Mouse (Mus musculus) hindbrain, embryonic 16.5 days (tissue): ENCODE measurements around the gene Ranbp3l. TPM values are rescaled to one million over a fixed set of nuclear protein-coding genes. Genes with fewer than 3 reads are reported as not detected.
"Not testable (repeated sequence)": the region's sequence is repeated elsewhere in the genome, so short reads cannot be mapped to it uniquely, and the experiment has no call there.

Experiments used
- ATAC-seq: fragments of 200-750 bp; cut with Nextera tagmentation; 2 replicates; pipeline ENCODE4 v1.8.0; 2017; ENCODE audit warnings: moderate TSS enrichment, moderate library complexity
- H3K27ac ChIP-seq: fragments of 300-500 bp; sonication (generic); 2 replicates; pipeline ENCODE4 v1.5.1; 2014; ENCODE audit warnings: low read depth, mild to moderate bottlenecking, control low read depth, low read length, moderate library complexity
- H3K27me3 ChIP-seq: fragments of 300-500 bp; sonication (generic); replicated peaks from 2 replicates; pipeline ENCODE4 v1.6.1; 2014; ENCODE audit warnings: low read length; ENCODE audit not compliant: control insufficient read depth, insufficient read depth
- H3K36me3 ChIP-seq: fragments of 300-500 bp; sonication (generic); 2 replicates; pipeline ENCODE4 v1.6.1; 2014; ENCODE audit warnings: mild to moderate bottlenecking, low read length, moderate library complexity, mixed read lengths; ENCODE audit not compliant: control insufficient read depth, insufficient read depth
- H3K4me1 ChIP-seq: fragments of 300-500 bp; sonication (generic); 2 replicates; pipeline ENCODE4 v1.6.1; 2014; ENCODE audit warnings: low read depth, low read length; ENCODE audit not compliant: control insufficient read depth, insufficient read depth
- H3K4me2 ChIP-seq: fragments of 300-500 bp; sonication (generic); 2 replicates; pipeline ENCODE4 v1.6.1; 2014; ENCODE audit warnings: mild to moderate bottlenecking, low read length, control low read depth, moderate library complexity
- H3K4me3 ChIP-seq: fragments of 300-500 bp; sonication (generic); 2 replicates; pipeline ENCODE4 v1.5.1; 2014; ENCODE audit warnings: mild to moderate bottlenecking, low read length, control low read depth, moderate library complexity
- H3K9ac ChIP-seq: fragments of 300-500 bp; sonication (generic); 2 replicates; pipeline ENCODE4 v1.6.1; 2014; ENCODE audit warnings: low read depth, mild to moderate bottlenecking, control low read depth, low read length, moderate library complexity
- H3K9me3 ChIP-seq: fragments of 300-500 bp; sonication (generic); 2 replicates; pipeline ENCODE4 v1.6.1; 2014; ENCODE audit warnings: mild to moderate bottlenecking, low read length, moderate library complexity; ENCODE audit not compliant: control insufficient read depth
- WGBS: fragments of 180-500 bp; shearing (Covaris S2); extraction: QIAGEN DNeasy Blood & Tissue Kit; methylation state at CpG from one replicate; pipeline ENCODE4 v1.1.7; 2014; 5-methylcytosine and 5-hydroxymethylcytosine counted together
- polyA plus RNA-seq: library from polyadenylated mRNA; unstranded; fragments of >200 nt; fragmentation: Nextera tagmentation; extraction: Ambion mirVana; gene quantifications from 2 replicates; pipeline ENCODE4 v1.2.1, GENCODE M21; 2015

Gene Ranbp3l
- polyA plus RNA-seq, 1 experiment from 2014 or later = 12.6 TPM

GRCm38 (mm10) chr15:8991859-8992838 is 24.4 kb downstream of the Ranbp3l start:
- WGBS = 80% methylated on average over 12 of the region's 12 CpGs
- no peak overlapping the region for H3K4me2 ChIP-seq
- no peaks in the 10 kb centered on the region for H3K9me3 ChIP-seq
- no peak overlapping the region for H3K4me3 ChIP-seq
- ATAC-seq = peak; percentile 69; the same call in 1 of the 2 replicates
- no peak overlapping the region for H3K9ac ChIP-seq
- H3K27me3 ChIP-seq = no peaks in the 10 kb centered on the region
- no peaks in the 10 kb centered on the region for H3K4me1 ChIP-seq
- H3K36me3 ChIP-seq = no peaks in the 10 kb centered on the region
- H3K27ac ChIP-seq = no peak overlapping the region

- H3K4me1 ChIP-seq = no peaks in the 10 kb centered on the region
- WGBS = 67% methylated on average over 8 of the region's 8 CpGs
- no peaks in the 10 kb centered on the region for H3K36me3 ChIP-seq
- H3K27ac ChIP-seq = no peak overlapping the region
- no peak overlapping the region for H3K4me2 ChIP-seq
- no peak for ATAC-seq
- no peak overlapping the region for H3K9ac ChIP-seq
- H3K9me3 ChIP-seq = no peaks in the 10 kb centered on the region
- H3K4me3 ChIP-seq = no peak overlapping the region
- no peaks in the 10 kb centered on the region for H3K27me3 ChIP-seq
These were observed 27.0 kb downstream of the Ranbp3l start for GRCm38 (mm10) chr15:8994608-8995277.

DNA sequence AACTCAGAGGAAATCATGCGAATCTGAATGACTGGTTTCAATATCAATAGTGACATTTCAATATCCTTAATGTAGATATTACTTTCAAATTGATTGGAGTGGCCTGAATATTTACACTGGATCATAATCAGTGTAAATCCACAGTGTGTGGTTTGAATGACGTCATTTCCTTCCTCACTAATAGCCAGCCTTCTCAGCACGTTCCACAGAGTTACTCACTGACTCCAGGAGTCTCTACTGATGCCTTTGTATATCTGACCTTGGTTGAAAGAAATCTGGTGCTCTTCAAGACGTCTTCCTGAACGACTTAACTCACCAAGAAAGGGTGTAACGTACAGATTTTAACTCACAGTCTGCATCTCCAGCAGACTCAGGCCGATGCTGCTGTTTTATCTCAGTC is 27.7 kb downstream of the Ranbp3l start:
- 80% methylated on average over 7 of the region's 7 CpGs for WGBS
- H3K9me3 ChIP-seq = no peaks in the 10 kb centered on the region
- no peak overlapping the region for H3K4me3 ChIP-seq
- no peaks in the 10 kb centered on the region for H3K4me1 ChIP-seq
- H3K27ac ChIP-seq = no peak overlapping the region
- H3K9ac ChIP-seq = no peak overlapping the region
- H3K36me3 ChIP-seq = no peaks in the 10 kb centered on the region
- H3K4me2 ChIP-seq = no peak overlapping the region
- H3K27me3 ChIP-seq = no peaks in the 10 kb centered on the region
- ATAC-seq = no peak

DNA sequence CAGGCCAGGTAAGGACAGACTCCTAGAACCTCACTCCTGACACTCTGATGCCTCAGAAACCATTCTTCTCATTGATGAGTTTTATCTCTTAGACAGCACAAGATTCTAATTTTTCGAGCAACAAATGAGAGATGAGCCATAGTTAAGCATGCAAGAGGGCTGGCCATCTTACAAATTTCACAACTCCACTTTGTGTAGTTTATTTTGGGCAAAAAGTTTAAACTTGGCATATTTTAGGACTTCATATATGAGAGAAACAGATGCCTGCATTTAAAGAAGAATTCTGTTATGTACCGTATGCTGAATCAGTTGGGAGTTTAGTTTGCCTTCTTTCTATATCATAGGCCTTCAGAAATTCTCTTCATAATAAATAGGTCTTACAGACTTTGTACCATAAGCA is 35.0 kb downstream of the Ranbp3l start:
- H3K27ac ChIP-seq = no peak overlapping the region
- H3K4me3 ChIP-seq = no peak overlapping the region
- no peak overlapping the region for H3K4me2 ChIP-seq
- ATAC-seq = no peak
- H3K4me1 ChIP-seq = no peaks in the 10 kb centered on the region
- no peaks in the 10 kb centered on the region for H3K27me3 ChIP-seq
- no peaks in the 10 kb centered on the region for H3K36me3 ChIP-seq
- H3K9me3 ChIP-seq = no peaks in the 10 kb centered on the region
- 92% methylated on average over 2 of the region's 2 CpGs for WGBS
- no peak overlapping the region for H3K9ac ChIP-seq

DNA sequence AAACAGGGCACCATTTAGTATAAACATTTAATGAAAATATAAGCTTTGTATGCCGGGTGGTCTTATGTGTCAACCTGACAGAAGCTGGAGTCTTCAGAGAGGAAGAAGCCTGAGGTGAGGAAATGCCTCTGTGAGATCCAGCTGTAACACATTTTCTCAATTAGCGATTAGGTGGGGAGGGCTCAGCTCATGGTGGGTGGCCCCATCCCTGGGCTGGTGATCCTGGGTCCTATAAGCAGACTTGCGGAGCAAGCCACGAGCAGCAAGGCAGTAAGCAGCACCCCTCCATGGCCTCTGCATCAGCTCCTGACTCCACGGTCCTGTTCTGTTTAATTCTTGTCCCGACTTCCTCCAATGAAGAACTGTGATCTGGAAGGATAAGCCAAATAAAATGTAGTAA is 41.4 kb downstream of the Ranbp3l start:
- Histone ChIP-seq H3K4me2 (no peak overlapping the region), H3K9me3 (no peaks in the 10 kb centered on the region), H3K27ac (no peak overlapping the region), H3K36me3 (no peaks in the 10 kb centered on the region), H3K27me3 (no peaks in the 10 kb centered on the region), H3K4me3 (no peak overlapping the region), H3K4me1 (no peaks in the 10 kb centered on the region), H3K9ac (no peak overlapping the region)
- 77% methylated on average over 6 of the region's 6 CpGs for WGBS
- no peak for ATAC-seq

- H3K27ac ChIP-seq = no peak overlapping the region
- 88% methylated on average over 2 of the region's 2 CpGs for WGBS
- no peak overlapping the region for H3K9ac ChIP-seq
- H3K4me1 ChIP-seq = no peaks in the 10 kb centered on the region
- ATAC-seq = no peak
- no peaks in the 10 kb centered on the region for H3K36me3 ChIP-seq
- no peak overlapping the region for H3K4me2 ChIP-seq
- H3K4me3 ChIP-seq = no peak overlapping the region
- no peaks in the 10 kb centered on the region for H3K9me3 ChIP-seq
- H3K27me3 ChIP-seq = no peaks in the 10 kb centered on the region
These were observed 46.8 kb downstream of the Ranbp3l start for GRCm38 (mm10) chr15:9014541-9014940.

- H3K9me3 ChIP-seq, H3K9ac ChIP-seq, H3K4me2 ChIP-seq, H3K27ac ChIP-seq, ATAC-seq, H3K4me1 ChIP-seq, H3K36me3 ChIP-seq, H3K4me3 ChIP-seq, H3K27me3 ChIP-seq: not testable (repeated sequence)
- WGBS = 87% methylated on average over 6 of the region's 6 CpGs
These were observed 47.7 kb downstream of the Ranbp3l start for GRCm38 (mm10) chr15:9015496-9015895.

- no peak overlapping the region for H3K4me3 ChIP-seq
- no peaks in the 10 kb centered on the region for H3K4me1 ChIP-seq
- H3K27ac ChIP-seq = no peak overlapping the region
- H3K9ac ChIP-seq = no peak overlapping the region
- no peaks in the 10 kb centered on the region for H3K9me3 ChIP-seq
- ATAC-seq = no peak
- no peaks in the 10 kb centered on the region for H3K36me3 ChIP-seq
- no peaks in the 10 kb centered on the region for H3K27me3 ChIP-seq
- no peak overlapping the region for H3K4me2 ChIP-seq
These were observed 88.0 kb downstream of the Ranbp3l start for GRCm38 (mm10) chr15:9055704-9056103.

GRCm38 (mm10) chr15:9059856-9060255 is 92.1 kb downstream of the Ranbp3l start:
- Histone ChIP-seq H3K27ac (no peak overlapping the region), H3K27me3 (no peaks in the 10 kb centered on the region), H3K36me3 (no peaks in the 10 kb centered on the region), H3K9me3 (no peaks in the 10 kb centered on the region), H3K9ac (no peak overlapping the region), H3K4me1 (no peaks in the 10 kb centered on the region), H3K4me3 (no peak overlapping the region), H3K4me2 (no peak overlapping the region)
- no peak for ATAC-seq
- 96% methylated on average over 2 of the region's 2 CpGs for WGBS
